Mouse (Mus musculus): ENCODE results near the gene Ttc30a1.

Ttc30a1 gene

DNA sequence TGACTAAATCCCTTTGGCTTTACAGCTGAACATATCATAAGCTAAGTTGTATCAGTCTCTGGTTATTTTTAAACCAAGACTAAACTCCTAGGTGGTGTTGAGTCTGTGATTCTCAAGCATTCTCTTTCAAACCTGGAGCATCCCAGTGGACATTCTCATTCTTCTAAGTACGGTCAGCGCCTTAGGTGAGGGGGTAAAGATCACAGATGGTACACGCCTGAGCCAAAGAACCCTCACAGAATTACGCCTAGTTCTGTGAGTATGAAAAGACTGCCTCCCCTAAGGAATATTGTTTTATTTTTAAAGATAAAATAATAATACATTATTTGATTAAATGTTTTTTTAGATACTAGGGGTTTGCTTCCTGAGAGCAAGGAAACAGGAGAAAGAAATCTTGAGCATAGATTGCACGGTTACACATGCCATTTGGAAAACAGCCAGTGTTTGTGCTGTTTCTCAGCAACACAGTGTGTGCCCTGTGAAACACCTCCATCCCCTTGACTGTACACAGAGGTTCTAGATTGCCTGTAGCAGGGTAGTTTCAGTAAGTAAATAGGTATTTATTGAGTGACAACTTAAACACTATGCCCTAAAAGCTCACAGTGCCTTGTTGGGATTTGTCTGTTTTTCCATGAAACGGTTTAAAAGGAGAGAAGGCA is 51.9 kb downstream of the Ttc30a1 start:
- no peak for DNase-seq

DNA sequence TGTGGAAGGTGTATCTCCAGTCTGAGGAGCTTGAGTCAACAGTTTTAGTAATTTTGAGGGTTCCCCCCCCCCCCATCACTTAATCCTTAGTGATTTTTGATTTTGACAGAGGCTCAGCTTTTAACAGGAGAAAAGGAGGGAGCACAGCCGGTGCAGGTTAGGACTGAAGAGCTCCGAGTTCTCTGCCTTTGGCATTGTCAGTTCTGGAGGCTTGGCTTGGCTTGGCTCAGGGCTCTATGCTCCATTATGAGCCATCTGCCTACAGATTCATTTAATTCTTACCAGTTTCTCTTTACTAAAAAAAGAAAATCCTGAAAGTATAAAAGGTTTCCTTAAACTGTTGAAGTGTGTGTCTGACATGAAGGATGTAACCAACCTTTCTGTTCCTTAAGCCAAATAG is 52.6 kb downstream of the Ttc30a1 start:
- DNase-seq, result peak; percentile 32

Data from cerebellum, adult 11 months (tissue).